8 mouse cellular contexts compared by ENCODE assay signal in the genomic region with DNA sequence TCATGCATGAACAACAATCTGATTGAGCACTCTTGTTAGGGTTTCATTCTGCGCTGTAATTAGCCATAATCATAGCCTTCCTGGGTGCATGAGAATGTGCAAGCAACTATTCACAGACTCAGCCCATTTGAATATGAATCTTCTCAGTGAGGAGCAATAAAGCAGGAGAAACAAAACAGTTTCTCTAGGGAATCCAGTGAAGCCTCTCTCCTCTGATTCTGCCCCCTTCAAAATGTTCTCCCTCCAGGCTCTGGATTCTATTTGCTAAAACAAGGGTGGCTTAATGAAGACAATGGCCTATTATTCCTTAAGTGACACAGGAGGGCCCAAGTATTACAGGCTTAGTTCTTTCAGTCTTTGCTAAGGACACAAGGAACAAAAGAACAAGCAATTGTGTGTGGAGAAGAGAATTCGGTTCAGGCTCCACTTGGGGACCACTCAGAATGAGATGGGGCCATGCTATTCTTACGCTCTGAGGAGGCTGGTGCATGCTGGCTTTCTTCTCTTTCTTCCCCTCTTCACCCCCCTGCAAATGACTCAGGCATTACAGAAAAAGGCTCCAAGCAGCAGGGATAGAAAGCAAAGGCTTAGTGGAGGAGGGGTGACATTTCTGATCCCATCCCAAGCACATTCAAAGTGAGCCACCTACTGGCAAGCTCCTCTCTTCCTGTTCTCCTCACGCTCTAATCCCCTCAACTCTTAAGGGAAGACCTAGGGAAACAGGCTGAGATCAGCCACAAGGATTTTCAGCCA.
DNase-seq lines count a peak whose midpoint lies in the region; ATAC-seq and TF ChIP-seq lines count a peak whose summit lies in the region.

No protein-coding gene starts in this region.

- DNase-seq in ES-E14 (ENCODE audit: low read depth, low spot score), result peak; percentile 40
- DNase-seq in cerebellum, adult 18-20 months, result peak; percentile 33 to 51
- peak; percentile 87 for DNase-seq in forebrain, postnatal 0 days
- DNase-seq in hindbrain, embryonic 11.5 days (ENCODE audit: low spot score), result peak; percentile 78
- peak; percentile 56 for DNase-seq in layer of hippocampus, adult 9-10 months (ENCODE audit: low spot score)
- peak; percentile 60 for DNase-seq in lung, postnatal 14 days
- peak; percentile 85 for DNase-seq in retina, postnatal 1 day

- 6% methylated on average over 4 of the region's 4 CpGs for WGBS in forebrain, postnatal 0 days
- WGBS in hindbrain, embryonic 11.5 days, result 14% methylated on average over 4 of the region's 4 CpGs

- H3K27ac ChIP-seq in ES-E14 (ENCODE audit: insufficient read depth, low read depth, low read length, poor library complexity, severe bottlenecking), result no peak overlapping the region
- H3K27ac ChIP-seq in forebrain, postnatal 0 days (ENCODE audit: low read depth, low read length), result peak overlapping the region; percentile 69
- H3K27ac ChIP-seq in hindbrain, embryonic 11.5 days (ENCODE audit: low read depth, low read length), result peak overlapping the region; percentile 47

- in situ Hi-C loops in ES-E14 (cut with MboI; ENCODE audit: low sequenced_read_pairs in 2 of 2, unreplicated experiment in 2 of 2), result no loop called here

- no peak overlapping the region for H3K4me3 ChIP-seq in ES-E14 (ENCODE audit: insufficient read depth in 1 of 2, low read depth in 1 of 2, low read length in 2 of 2, poor library complexity in 1 of 2, severe bottlenecking in 1 of 2)
- H3K4me3 ChIP-seq in forebrain, postnatal 0 days (ENCODE audit: low read depth, low read length), result no peak overlapping the region
- H3K4me3 ChIP-seq in hindbrain, embryonic 11.5 days (ENCODE audit: low read depth, low read length), result no peak overlapping the region

- no peaks in the 10 kb centered on the region for H3K27me3 ChIP-seq in forebrain, postnatal 0 days (ENCODE audit: insufficient read depth, low read length)
- H3K27me3 ChIP-seq in hindbrain, embryonic 11.5 days (ENCODE audit: control insufficient read depth, insufficient read depth, low read length), result no peaks in the 10 kb centered on the region

- ATAC-seq in forebrain, postnatal 0 days, result peak; percentile 96
- ATAC-seq in hindbrain, embryonic 11.5 days (ENCODE audit: low FRiP score), result peak; percentile 94
- ATAC-seq in megakaryocyte-erythroid progenitor cell, adult 5-6 weeks (replicated peaks; ENCODE audit: low FRiP score, low TSS enrichment, poor library complexity, severe bottlenecking), result no peak

- peak; percentile 84 for TF ChIP-seq CTCF in forebrain, postnatal 0 days (IDR thresholded peaks at IDR 0.05; ENCODE audit: low read depth)

- no peaks in the 10 kb centered on the region for H3K4me1 ChIP-seq in ES-E14 (ENCODE audit: control insufficient read depth in 2 of 2, insufficient read depth in 2 of 2, low read length in 2 of 2, poor library complexity in 1 of 2)
- no peaks in the 10 kb centered on the region for H3K4me1 ChIP-seq in forebrain, postnatal 0 days (ENCODE audit: insufficient read depth)
- no peaks in the 10 kb centered on the region for H3K4me1 ChIP-seq in hindbrain, embryonic 11.5 days (replicated peaks; ENCODE audit: control insufficient read depth, insufficient read depth, low read length)

- H3K4me2 ChIP-seq in forebrain, postnatal 0 days (ENCODE audit: low read depth), result no peak overlapping the region
- H3K4me2 ChIP-seq in hindbrain, embryonic 11.5 days (replicated peaks; ENCODE audit: low read depth, low read length), result no peak overlapping the region

- H3K9ac ChIP-seq in ES-E14 (ENCODE audit: insufficient read depth, low read depth, low read length, poor library complexity, severe bottlenecking), result no peak overlapping the region
- H3K9ac ChIP-seq in forebrain, postnatal 0 days, result no peak overlapping the region
- H3K9ac ChIP-seq in hindbrain, embryonic 11.5 days (ENCODE audit: low read depth, low read length), result no peak overlapping the region

- no peaks in the 10 kb centered on the region for H3K36me3 ChIP-seq in ES-E14 (ENCODE audit: control insufficient read depth, insufficient read depth, low read length, poor library complexity, severe bottlenecking)
- no peaks in the 10 kb centered on the region for H3K36me3 ChIP-seq in forebrain, postnatal 0 days (ENCODE audit: insufficient read depth)
- H3K36me3 ChIP-seq in hindbrain, embryonic 11.5 days (ENCODE audit: control insufficient read depth, insufficient read depth, low read length), result no peaks in the 10 kb centered on the region

- H3K9me3 ChIP-seq in ES-E14 (ENCODE audit: control insufficient read depth, insufficient read depth, low read depth, low read length), result no peaks in the 10 kb centered on the region
- H3K9me3 ChIP-seq in forebrain, postnatal 0 days (ENCODE audit: low read length), result no peaks in the 10 kb centered on the region
- H3K9me3 ChIP-seq in hindbrain, embryonic 11.5 days (ENCODE audit: control insufficient read depth, low read length), result no peaks in the 10 kb centered on the region

TF ChIP-seq in ES-E14, 5 proteins besides CTCF, POLR2A, EP300 and RAD21:
- no peak for TF ChIP-seq ZC3H11A (IDR thresholded peaks at IDR 0.05; ENCODE audit: borderline replicate concordance, low read depth, low read length)
- no peak for TF ChIP-seq CHD2 (IDR thresholded peaks at IDR 0.05; ENCODE audit: low read depth, low read length)
- no peak for TF ChIP-seq ZNF384 (IDR thresholded peaks at IDR 0.05; ENCODE audit: low read depth, low read length)
- no peak for TF ChIP-seq MAFK (IDR thresholded peaks at IDR 0.05; ENCODE audit: insufficient read depth, low read depth, low read length)
- no peak for TF ChIP-seq HCFC1 (IDR thresholded peaks at IDR 0.05; ENCODE audit: borderline replicate concordance, insufficient read depth, low read length)
